Mouse (Mus musculus): ENCODE data around the gene Fam241b. TPM values are rescaled to one million over a fixed set of nuclear protein-coding genes. Genes with fewer than 3 reads are reported as not detected.

Fam241b gene
- total RNA-seq, 1 experiment = 7.5 TPM

DNA sequence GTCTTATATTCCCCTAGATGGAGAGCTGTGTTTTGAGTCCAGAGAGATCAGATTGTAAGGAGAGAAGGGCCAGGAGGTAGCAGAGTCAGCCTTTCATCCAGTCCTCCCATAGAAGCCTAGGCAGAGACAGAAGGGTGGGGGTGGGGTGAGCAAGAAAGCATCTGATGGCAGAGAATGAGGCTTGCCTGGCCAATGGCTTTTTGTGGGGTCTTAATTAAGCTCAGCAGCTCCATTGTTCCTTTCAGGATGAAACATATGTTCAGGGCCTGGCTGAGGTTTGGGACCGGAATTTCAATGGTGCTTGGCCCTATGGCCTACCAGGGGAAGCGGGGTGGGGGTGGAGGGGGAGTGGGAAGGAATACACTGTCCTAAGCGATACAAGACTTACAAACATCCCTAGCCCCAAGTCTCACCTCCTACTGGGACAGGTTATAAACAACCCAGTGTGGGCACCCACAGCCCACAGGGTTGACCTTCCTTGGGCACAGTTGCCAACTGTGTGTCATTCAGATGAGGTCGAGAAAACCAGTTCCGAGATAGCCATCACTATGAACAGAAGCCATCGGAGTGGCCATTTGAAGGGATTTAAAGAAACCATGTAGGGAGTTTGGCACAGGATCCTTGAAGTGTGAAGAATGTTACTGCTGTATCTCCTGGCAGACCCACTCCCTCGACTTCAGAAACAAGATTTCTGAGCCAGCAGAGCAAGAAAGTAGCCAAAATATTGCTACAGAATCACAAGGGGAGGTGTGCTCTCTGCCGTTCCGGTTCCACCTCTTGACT is 29.7 kb downstream of the Fam241b start:
- no peak overlapping the region for H3K9ac ChIP-seq (ENCODE audit: insufficient read depth, low read depth, low read length, poor library complexity, severe bottlenecking)
- in situ Hi-C loops (cut with MboI; ENCODE audit: low sequenced_read_pairs in 2 of 2, unreplicated experiment in 2 of 2) = no loop called here
- H3K27ac ChIP-seq (ENCODE audit: insufficient read depth, low read depth, low read length, poor library complexity, severe bottlenecking) = no peak overlapping the region
- no peak overlapping the region for H3K4me3 ChIP-seq (ENCODE audit: insufficient read depth in 1 of 2, low read depth in 1 of 2, low read length in 2 of 2, poor library complexity in 1 of 2, severe bottlenecking in 1 of 2)
- no peak for DNase-seq (ENCODE audit: low read depth, low spot score)
- H3K36me3 ChIP-seq (ENCODE audit: control insufficient read depth, insufficient read depth, low read length, poor library complexity, severe bottlenecking) = no peaks in the 10 kb centered on the region
- peaks cover 0 to 6% of the 10 kb centered on the region in 2 experiments; a peak in 1 of 4 replicates for H3K4me1 ChIP-seq (ENCODE audit: control insufficient read depth in 2 of 2, insufficient read depth in 2 of 2, low read length in 2 of 2, poor library complexity in 1 of 2)
- no peaks in the 10 kb centered on the region for H3K9me3 ChIP-seq (ENCODE audit: control insufficient read depth, insufficient read depth, low read depth, low read length)
- TF ChIP-seq CHD2 (IDR thresholded peaks at IDR 0.05; ENCODE audit: low read depth, low read length) = no peak
- TF ChIP-seq ZC3H11A (IDR thresholded peaks at IDR 0.05; ENCODE audit: borderline replicate concordance, low read depth, low read length) = no peak
- TF ChIP-seq ZNF384 (IDR thresholded peaks at IDR 0.05; ENCODE audit: low read depth, low read length) = no peak
- TF ChIP-seq MAFK (IDR thresholded peaks at IDR 0.05; ENCODE audit: insufficient read depth, low read depth, low read length) = no peak
- TF ChIP-seq HCFC1 (IDR thresholded peaks at IDR 0.05; ENCODE audit: borderline replicate concordance, insufficient read depth, low read length) = no peak

- Histone ChIP-seq H3K27ac (ENCODE audit: insufficient read depth, low read depth, low read length, poor library complexity, severe bottlenecking) (no peak overlapping the region), H3K36me3 (ENCODE audit: control insufficient read depth, insufficient read depth, low read length, poor library complexity, severe bottlenecking) (no peaks in the 10 kb centered on the region), H3K9ac (ENCODE audit: insufficient read depth, low read depth, low read length, poor library complexity, severe bottlenecking) (no peak overlapping the region), H3K9me3 (ENCODE audit: control insufficient read depth, insufficient read depth, low read depth, low read length) (no peaks in the 10 kb centered on the region), H3K4me3 (ENCODE audit: insufficient read depth in 1 of 2, low read depth in 1 of 2, low read length in 2 of 2, poor library complexity in 1 of 2, severe bottlenecking in 1 of 2) (peak overlapping the region in 1 of 2 experiments; percentile 15; a peak in 1 of 4 replicates), H3K4me1 (ENCODE audit: control insufficient read depth in 2 of 2, insufficient read depth in 2 of 2, low read length in 2 of 2, poor library complexity in 1 of 2) (peaks cover 0 to 8% of the 10 kb centered on the region in 2 experiments; a peak in 1 of 4 replicates)
- in situ Hi-C loops (cut with MboI; ENCODE audit: low sequenced_read_pairs in 2 of 2, unreplicated experiment in 2 of 2) = no loop called here
- TF ChIP-seq MAFK (IDR thresholded peaks at IDR 0.05; ENCODE audit: insufficient read depth, low read depth, low read length) (no peak), ZC3H11A (IDR thresholded peaks at IDR 0.05; ENCODE audit: borderline replicate concordance, low read depth, low read length) (no peak), CHD2 (IDR thresholded peaks at IDR 0.05; ENCODE audit: low read depth, low read length) (no peak), ZNF384 (IDR thresholded peaks at IDR 0.05; ENCODE audit: low read depth, low read length) (no peak), HCFC1 (IDR thresholded peaks at IDR 0.05; ENCODE audit: borderline replicate concordance, insufficient read depth, low read length) (no peak)
- DNase-seq (ENCODE audit: low read depth, low spot score) = no peak
Observed at GRCm38 (mm10) chr10:62111207-62111576, 32.5 kb downstream of the Fam241b start.

GRCm38 (mm10) chr10:62110504-62111206 is 33.1 kb downstream of the Fam241b start:
- H3K36me3 ChIP-seq (ENCODE audit: control insufficient read depth, insufficient read depth, low read length, poor library complexity, severe bottlenecking) = no peaks in the 10 kb centered on the region
- H3K4me3 ChIP-seq (ENCODE audit: insufficient read depth in 1 of 2, low read depth in 1 of 2, low read length in 2 of 2, poor library complexity in 1 of 2, severe bottlenecking in 1 of 2) = peak overlapping the region; percentile 70 to 75
- peak overlapping the region; percentile 80 for H3K9ac ChIP-seq (ENCODE audit: insufficient read depth, low read depth, low read length, poor library complexity, severe bottlenecking)
- peaks cover 0 to 8% of the 10 kb centered on the region in 2 experiments; a peak in 1 of 4 replicates for H3K4me1 ChIP-seq (ENCODE audit: control insufficient read depth in 2 of 2, insufficient read depth in 2 of 2, low read length in 2 of 2, poor library complexity in 1 of 2)
- no peaks in the 10 kb centered on the region for H3K9me3 ChIP-seq (ENCODE audit: control insufficient read depth, insufficient read depth, low read depth, low read length)
- H3K27ac ChIP-seq (ENCODE audit: insufficient read depth, low read depth, low read length, poor library complexity, severe bottlenecking) = no peak overlapping the region
- DNase-seq (ENCODE audit: low read depth, low spot score) = peak; percentile 65
- no peak for TF ChIP-seq HCFC1 (IDR thresholded peaks at IDR 0.05; ENCODE audit: borderline replicate concordance, insufficient read depth, low read length)
- TF ChIP-seq CHD2 (IDR thresholded peaks at IDR 0.05; ENCODE audit: low read depth, low read length) = no peak
- no peak for TF ChIP-seq MAFK (IDR thresholded peaks at IDR 0.05; ENCODE audit: insufficient read depth, low read depth, low read length)
- no peak for TF ChIP-seq ZC3H11A (IDR thresholded peaks at IDR 0.05; ENCODE audit: borderline replicate concordance, low read depth, low read length)
- no peak for TF ChIP-seq ZNF384 (IDR thresholded peaks at IDR 0.05; ENCODE audit: low read depth, low read length)
- in situ Hi-C loops (cut with MboI; ENCODE audit: low sequenced_read_pairs in 2 of 2, unreplicated experiment in 2 of 2) = no loop called here

DNA sequence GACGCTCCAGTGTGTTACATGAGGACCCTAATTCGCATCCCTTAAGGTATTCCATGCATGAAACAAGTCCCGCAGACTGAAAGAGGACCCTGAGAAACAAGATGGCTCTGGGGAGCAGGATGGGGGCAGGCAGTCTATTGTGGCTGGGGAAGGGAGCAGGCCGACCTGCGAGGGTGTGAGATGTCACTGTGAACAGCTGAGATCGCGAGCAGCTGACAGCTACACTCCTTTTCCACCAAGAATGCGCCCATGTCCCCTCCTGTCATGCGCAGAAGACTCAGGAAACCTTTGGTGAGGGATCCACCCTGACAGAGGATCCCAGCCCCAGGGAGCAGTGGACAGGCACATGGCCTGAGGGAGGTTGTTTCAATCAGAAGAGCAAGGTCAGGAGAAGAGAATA is 36.7 kb downstream of the Fam241b start:
- H3K4me3 ChIP-seq (ENCODE audit: insufficient read depth in 1 of 2, low read depth in 1 of 2, low read length in 2 of 2, poor library complexity in 1 of 2, severe bottlenecking in 1 of 2) = no peak overlapping the region

More for the DNA sequence above, 36.7 kb downstream of the Fam241b start:
- in situ Hi-C loops (cut with MboI; ENCODE audit: low sequenced_read_pairs in 2 of 2, unreplicated experiment in 2 of 2) = loop anchor here in 1 of 2 experiments (5.0 to 10.0 kb wide), 2 partner anchors 75 to 232 kb away; no protein-coding TSS in a partner anchor
- TF ChIP-seq ZNF384 (IDR thresholded peaks at IDR 0.05; ENCODE audit: low read depth, low read length) (no peak), ZC3H11A (IDR thresholded peaks at IDR 0.05; ENCODE audit: borderline replicate concordance, low read depth, low read length) (no peak), HCFC1 (IDR thresholded peaks at IDR 0.05; ENCODE audit: borderline replicate concordance, insufficient read depth, low read length) (no peak), MAFK (IDR thresholded peaks at IDR 0.05; ENCODE audit: insufficient read depth, low read depth, low read length) (no peak), CHD2 (IDR thresholded peaks at IDR 0.05; ENCODE audit: low read depth, low read length) (no peak)
- no peak overlapping the region for H3K9ac ChIP-seq (ENCODE audit: insufficient read depth, low read depth, low read length, poor library complexity, severe bottlenecking)
- no peaks in the 10 kb centered on the region for H3K9me3 ChIP-seq (ENCODE audit: control insufficient read depth, insufficient read depth, low read depth, low read length)
- H3K36me3 ChIP-seq (ENCODE audit: control insufficient read depth, insufficient read depth, low read length, poor library complexity, severe bottlenecking) = no peaks in the 10 kb centered on the region
- no peak for DNase-seq (ENCODE audit: low read depth, low spot score)
- H3K27ac ChIP-seq (ENCODE audit: insufficient read depth, low read depth, low read length, poor library complexity, severe bottlenecking) = no peak overlapping the region
- peaks cover 0 to 8% of the 10 kb centered on the region in 2 experiments; a peak in 1 of 4 replicates for H3K4me1 ChIP-seq (ENCODE audit: control insufficient read depth in 2 of 2, insufficient read depth in 2 of 2, low read length in 2 of 2, poor library complexity in 1 of 2)

Data from ES-E14 (cell line).